Mouse (Mus musculus): ENCODE measurements around the gene Fcho1. TPM values are rescaled to one million over a fixed set of nuclear protein-coding genes. Genes with fewer than 3 reads are reported as not detected.

Fcho1 gene
- polyA plus RNA-seq, 1 experiment from 2014 or later: 1.6 TPM

- H3K9me3 ChIP-seq (replicated peaks): no peaks in the 10 kb centered on the region
- no peak overlapping the region for H3K4me2 ChIP-seq
- peaks cover 3% of the 10 kb centered on the region for H3K4me1 ChIP-seq (replicated peaks)
- H3K27ac ChIP-seq (ENCODE audit: poor library complexity, severe bottlenecking): no peak overlapping the region
- H3K4me3 ChIP-seq: no peak overlapping the region
- 52% methylated on average over 1 of the region's 1 CpGs for WGBS
- H3K36me3 ChIP-seq: no peaks in the 10 kb centered on the region
- peaks cover 96% of the 10 kb centered on the region for H3K27me3 ChIP-seq (replicated peaks)
- H3K9ac ChIP-seq: no peak overlapping the region
- no peak for ATAC-seq (ENCODE audit: insufficient number of reproducible peaks, low FRiP score)
Measured at GRCm38 (mm10) chr8:71659751-71660150, 65.8 kb downstream of the Fcho1 start.

GRCm38 (mm10) chr8:71658515-71659049 lies 66.9 kb downstream of the Fcho1 start:
- peaks cover 98% of the 10 kb centered on the region for H3K27me3 ChIP-seq (replicated peaks)
- H3K4me3 ChIP-seq: no peak overlapping the region
- no peak overlapping the region for H3K4me2 ChIP-seq
- no peaks in the 10 kb centered on the region for H3K36me3 ChIP-seq
- H3K4me1 ChIP-seq (replicated peaks): peaks cover 7% of the 10 kb centered on the region
- no peak for ATAC-seq (ENCODE audit: insufficient number of reproducible peaks, low FRiP score)
- no peak overlapping the region for H3K27ac ChIP-seq (ENCODE audit: poor library complexity, severe bottlenecking)
- H3K9me3 ChIP-seq (replicated peaks): no peaks in the 10 kb centered on the region
- 27% methylated on average over 17 of the region's 17 CpGs for WGBS
- no peak overlapping the region for H3K9ac ChIP-seq

Other genes starting within 250 kb of the Fcho1 start
- gene Ano8, start 239.8 kb downstream of the Fcho1 start, polyA plus RNA-seq (2016; fragmentation: Nextera tagmentation; extraction: Ambion mirVana): 2.7 and 3.8 TPM in 2 replicates
- gene Gtpbp3, start 237.6 kb downstream of the Fcho1 start, polyA plus RNA-seq (2016; fragmentation: Nextera tagmentation; extraction: Ambion mirVana): 11.6 and 12.8 TPM in 2 replicates
- gene Plvap, start 214.0 kb downstream of the Fcho1 start, polyA plus RNA-seq (2016; fragmentation: Nextera tagmentation; extraction: Ambion mirVana): 184 and 202 TPM in 2 replicates
- 0.83 and 1.4 TPM in 2 replicates for gene Ccdc194, start 200.0 kb downstream of the Fcho1 start, polyA plus RNA-seq (2016; fragmentation: Nextera tagmentation; extraction: Ambion mirVana)
- gene Bst2, start 188.3 kb downstream of the Fcho1 start, polyA plus RNA-seq (2016; fragmentation: Nextera tagmentation; extraction: Ambion mirVana): 25.6 and 28.8 TPM in 2 replicates
- 51.8 and 53.4 TPM in 2 replicates for gene Mvb12a, start 182.8 kb downstream of the Fcho1 start, polyA plus RNA-seq (2016; fragmentation: Nextera tagmentation; extraction: Ambion mirVana)
- gene Tmem221, start 166.8 kb downstream of the Fcho1 start, polyA plus RNA-seq (2016; fragmentation: Nextera tagmentation; extraction: Ambion mirVana): 0.28 and 0.58 TPM in 2 replicates
- gene Nxnl1, start 159.1 kb downstream of the Fcho1 start, polyA plus RNA-seq (2016; fragmentation: Nextera tagmentation; extraction: Ambion mirVana): not detected in 2 replicates
- gene Slc27a1, start 156.8 kb downstream of the Fcho1 start, polyA plus RNA-seq (2016; fragmentation: Nextera tagmentation; extraction: Ambion mirVana): 21.2 and 22.6 TPM in 2 replicates
- 178 and 179 TPM in 2 replicates for gene Pgls, start 133.5 kb downstream of the Fcho1 start, polyA plus RNA-seq (2016; fragmentation: Nextera tagmentation; extraction: Ambion mirVana)
- 2.2 and 2.4 TPM in 2 replicates for gene Fam129c, start 128.1 kb downstream of the Fcho1 start, polyA plus RNA-seq (2016; fragmentation: Nextera tagmentation; extraction: Ambion mirVana)
- gene Colgalt1, start 114.7 kb downstream of the Fcho1 start, polyA plus RNA-seq (2016; fragmentation: Nextera tagmentation; extraction: Ambion mirVana): 60.7 and 61.4 TPM in 2 replicates
- 0.47 and 0.64 TPM in 2 replicates for gene Unc13a, start 54.0 kb downstream of the Fcho1 start, polyA plus RNA-seq (2016; fragmentation: Nextera tagmentation; extraction: Ambion mirVana)
- gene Jak3, start 49.4 kb downstream of the Fcho1 start, polyA plus RNA-seq (2016; fragmentation: Nextera tagmentation; extraction: Ambion mirVana): 10.6 and 11.8 TPM in 2 replicates
- gene Insl3, start 36.5 kb downstream of the Fcho1 start, polyA plus RNA-seq (2016; fragmentation: Nextera tagmentation; extraction: Ambion mirVana): 2.0 and 2.4 TPM in 2 replicates
- 3.4 and 3.7 TPM in 2 replicates for gene B3gnt3, start 23.9 kb downstream of the Fcho1 start, polyA plus RNA-seq (2016; fragmentation: Nextera tagmentation; extraction: Ambion mirVana)
- gene Zfp709, start 156.3 kb upstream of the Fcho1 start, polyA plus RNA-seq (2016; fragmentation: Nextera tagmentation; extraction: Ambion mirVana): 4.4 and 5.9 TPM in 2 replicates
- gene Zfp882, start 182.9 kb upstream of the Fcho1 start, polyA plus RNA-seq (2016; fragmentation: Nextera tagmentation; extraction: Ambion mirVana): 2.4 and 2.9 TPM in 2 replicates
- 28.1 and 30.1 TPM in 2 replicates for gene Zfp617, start 182.9 kb upstream of the Fcho1 start, polyA plus RNA-seq (2016; fragmentation: Nextera tagmentation; extraction: Ambion mirVana)
- gene Zfp961, start 225.3 kb upstream of the Fcho1 start, polyA plus RNA-seq (2016; fragmentation: Nextera tagmentation; extraction: Ambion mirVana): 14.6 and 14.9 TPM in 2 replicates

Measured in heart, embryonic 12.5 days (tissue).